Mouse (Mus musculus): ENCODE measurements at regions not wholly inside any gene's neighbourhood (a gene's known extent, or its start where the extent isn't known, plus 50 kb on each side); places are given as distances from the start of the nearest gene placed in this dataset.
"Not testable (repeated sequence)": the region's sequence is repeated elsewhere in the genome, so short reads cannot be mapped to it uniquely, and the experiment has no call there.

- Histone ChIP-seq H3K9me3 (no peaks in the 10 kb centered on the region), H3K27ac (no peak overlapping the region), H3K9ac (no peak overlapping the region), H3K27me3 (replicated peaks) (no peaks in the 10 kb centered on the region), H3K4me3 (no peak overlapping the region), H3K36me3 (no peaks in the 10 kb centered on the region), H3K4me1 (no peaks in the 10 kb centered on the region), H3K4me2 (replicated peaks) (no peak overlapping the region)
- 25% methylated on average over 3 of the region's 3 CpGs for WGBS
- ATAC-seq (ENCODE audit: low FRiP score, low read depth), result peak; percentile 84
Observed at GRCm38 (mm10) chr3:17592463-17592862, 355.7 kb upstream of the Cypt12 start.

- no peaks in the 10 kb centered on the region for H3K4me1 ChIP-seq
- no peak overlapping the region for H3K4me3 ChIP-seq
- 79% methylated on average over 2 of the region's 2 CpGs for WGBS
- H3K27me3 ChIP-seq (replicated peaks), result no peaks in the 10 kb centered on the region
- H3K9me3 ChIP-seq, result no peaks in the 10 kb centered on the region
- no peak overlapping the region for H3K9ac ChIP-seq
- no peak overlapping the region for H3K27ac ChIP-seq
- H3K4me2 ChIP-seq (replicated peaks), result no peak overlapping the region
- no peaks in the 10 kb centered on the region for H3K36me3 ChIP-seq
- no peak for ATAC-seq (ENCODE audit: low FRiP score, low read depth)
Observed at GRCm38 (mm10) chr3:17596365-17596764, 351.8 kb upstream of the Cypt12 start.

- Histone ChIP-seq H3K4me3 (no peak overlapping the region), H3K9me3 (no peaks in the 10 kb centered on the region), H3K9ac (no peak overlapping the region), H3K27ac (no peak overlapping the region), H3K4me1 (no peaks in the 10 kb centered on the region), H3K36me3 (no peaks in the 10 kb centered on the region), H3K27me3 (replicated peaks) (no peaks in the 10 kb centered on the region), H3K4me2 (replicated peaks) (no peak overlapping the region)
- ATAC-seq (ENCODE audit: low FRiP score, low read depth), result no peak
- 92% methylated on average over 1 of the region's 1 CpGs for WGBS
Observed at GRCm38 (mm10) chr3:17613486-17613885, 334.7 kb upstream of the Cypt12 start.

- Histone ChIP-seq H3K9me3 (no peaks in the 10 kb centered on the region), H3K9ac (no peak overlapping the region), H3K4me2 (replicated peaks) (no peak overlapping the region), H3K4me3 (no peak overlapping the region), H3K36me3 (no peaks in the 10 kb centered on the region), H3K4me1 (no peaks in the 10 kb centered on the region), H3K27ac (no peak overlapping the region), H3K27me3 (replicated peaks) (no peaks in the 10 kb centered on the region)
- ATAC-seq (ENCODE audit: low FRiP score, low read depth), result peak; percentile 80
- whole genome bisulfite sequencing, result 52% methylated on average over 2 of the region's 2 CpGs
Observed at GRCm38 (mm10) chr3:17616439-17617070, 331.7 kb upstream of the Cypt12 start.

- H3K4me3 ChIP-seq, result no peak overlapping the region
- H3K9ac ChIP-seq, result no peak overlapping the region
- no peaks in the 10 kb centered on the region for H3K27me3 ChIP-seq (replicated peaks)
- WGBS, result 24% methylated on average over 2 of the region's 2 CpGs
- H3K36me3 ChIP-seq, result no peaks in the 10 kb centered on the region
- no peak overlapping the region; the same call in 1 of the 2 replicates for H3K4me2 ChIP-seq (replicated peaks)
- H3K27ac ChIP-seq, result no peak overlapping the region; the same call in 1 of the 2 replicates
- peak; percentile 55 for ATAC-seq (ENCODE audit: low FRiP score, low read depth)
- H3K4me1 ChIP-seq, result no peaks in the 10 kb centered on the region
- no peaks in the 10 kb centered on the region for H3K9me3 ChIP-seq
Observed at GRCm38 (mm10) chr3:17619489-17619888, 328.7 kb upstream of the Cypt12 start.

- H3K9me3 ChIP-seq, result no peaks in the 10 kb centered on the region
- H3K36me3 ChIP-seq, result no peaks in the 10 kb centered on the region
- no peaks in the 10 kb centered on the region for H3K27me3 ChIP-seq (replicated peaks)
- 32% methylated on average over 2 of the region's 2 CpGs for WGBS
- peak; percentile 90 for ATAC-seq (ENCODE audit: low FRiP score, low read depth)
- no peak overlapping the region for H3K9ac ChIP-seq
- no peak overlapping the region for H3K4me3 ChIP-seq
- H3K4me2 ChIP-seq (replicated peaks), result no peak overlapping the region; the same call in 1 of the 2 replicates
- H3K27ac ChIP-seq, result no peak overlapping the region; the same call in 1 of the 2 replicates
- no peaks in the 10 kb centered on the region for H3K4me1 ChIP-seq
Observed at GRCm38 (mm10) chr3:17619890-17620289, 328.3 kb upstream of the Cypt12 start.

GRCm38 (mm10) chr3:17620398-17620797, 327.8 kb upstream of the Cypt12 start:
- H3K4me3 ChIP-seq, result no peak overlapping the region
- no peaks in the 10 kb centered on the region for H3K27me3 ChIP-seq (replicated peaks)
- H3K9ac ChIP-seq, result no peak overlapping the region
- H3K27ac ChIP-seq, result no peak overlapping the region
- H3K4me2 ChIP-seq (replicated peaks), result no peak overlapping the region
- H3K36me3 ChIP-seq, result no peaks in the 10 kb centered on the region
- WGBS, result 81% methylated on average over 2 of the region's 2 CpGs
- no peak for ATAC-seq (ENCODE audit: low FRiP score, low read depth)
- H3K9me3 ChIP-seq, result no peaks in the 10 kb centered on the region
- H3K4me1 ChIP-seq, result no peaks in the 10 kb centered on the region

GRCm38 (mm10) chr3:17632484-17632883, 315.7 kb upstream of the Cypt12 start:
- no peaks in the 10 kb centered on the region for H3K36me3 ChIP-seq
- WGBS, result 87% methylated on average over 3 of the region's 3 CpGs
- no peak for ATAC-seq (ENCODE audit: low FRiP score, low read depth)
- H3K27ac ChIP-seq, result no peak overlapping the region
- no peaks in the 10 kb centered on the region for H3K9me3 ChIP-seq
- H3K4me1 ChIP-seq, result no peaks in the 10 kb centered on the region
- no peak overlapping the region for H3K4me3 ChIP-seq
- H3K4me2 ChIP-seq (replicated peaks), result no peak overlapping the region
- H3K27me3 ChIP-seq (replicated peaks), result no peaks in the 10 kb centered on the region
- no peak overlapping the region for H3K9ac ChIP-seq

GRCm38 (mm10) chr3:17636276-17636675, 311.9 kb upstream of the Cypt12 start:
- no peaks in the 10 kb centered on the region for H3K27me3 ChIP-seq (replicated peaks)
- H3K27ac ChIP-seq, result no peak overlapping the region
- H3K4me2 ChIP-seq (replicated peaks), result no peak overlapping the region
- no peaks in the 10 kb centered on the region for H3K9me3 ChIP-seq
- no peaks in the 10 kb centered on the region for H3K36me3 ChIP-seq
- H3K4me3 ChIP-seq, result no peak overlapping the region
- no peaks in the 10 kb centered on the region for H3K4me1 ChIP-seq
- H3K9ac ChIP-seq, result no peak overlapping the region
- ATAC-seq (ENCODE audit: low FRiP score, low read depth), result no peak

- not testable (repeated sequence) for H3K36me3 ChIP-seq, H3K9me3 ChIP-seq
- WGBS, result 83% methylated on average over 2 of the region's 2 CpGs
Observed at GRCm38 (mm10) chr3:17659988-17660387, 288.2 kb upstream of the Cypt12 start.

GRCm38 (mm10) chr3:17661987-17662386, 286.2 kb upstream of the Cypt12 start:
- no peak overlapping the region for H3K4me3 ChIP-seq
- H3K27ac ChIP-seq, result no peak overlapping the region
- H3K36me3 ChIP-seq, result no peaks in the 10 kb centered on the region
- no peak for ATAC-seq (ENCODE audit: low FRiP score, low read depth)
- H3K27me3 ChIP-seq (replicated peaks), result no peaks in the 10 kb centered on the region
- WGBS, result 89% methylated on average over 1 of the region's 1 CpGs
- no peak overlapping the region for H3K9ac ChIP-seq
- H3K9me3 ChIP-seq, result no peaks in the 10 kb centered on the region
- no peak overlapping the region for H3K4me2 ChIP-seq (replicated peaks)
- no peaks in the 10 kb centered on the region for H3K4me1 ChIP-seq

More at GRCm38 (mm10) chr3:17659988-17660387, 288.2 kb upstream of the Cypt12 start:
- not testable (repeated sequence) for ATAC-seq (ENCODE audit: low FRiP score, low read depth); H3K27ac ChIP-seq; H3K4me2 ChIP-seq (replicated peaks); H3K4me3 ChIP-seq; H3K4me1 ChIP-seq; H3K9ac ChIP-seq; H3K27me3 ChIP-seq (replicated peaks)

- Histone ChIP-seq H3K4me2 (replicated peaks) (no peak overlapping the region), H3K4me3 (no peak overlapping the region), H3K27ac (no peak overlapping the region), H3K27me3 (replicated peaks) (no peaks in the 10 kb centered on the region), H3K9ac (no peak overlapping the region), H3K4me1 (no peaks in the 10 kb centered on the region), H3K9me3 (no peaks in the 10 kb centered on the region), H3K36me3 (no peaks in the 10 kb centered on the region)
- no peak for ATAC-seq (ENCODE audit: low FRiP score, low read depth)
- WGBS, result 82% methylated on average over 1 of the region's 1 CpGs
Observed at GRCm38 (mm10) chr3:17667016-17667415, 281.2 kb upstream of the Cypt12 start.

GRCm38 (mm10) chr3:17668839-17669238, 279.4 kb upstream of the Cypt12 start:
- WGBS, result 88% methylated on average over 2 of the region's 2 CpGs
- Histone ChIP-seq H3K9ac (no peak overlapping the region), H3K27me3 (replicated peaks) (no peaks in the 10 kb centered on the region), H3K9me3 (no peaks in the 10 kb centered on the region), H3K4me1 (no peaks in the 10 kb centered on the region), H3K4me3 (no peak overlapping the region), H3K4me2 (replicated peaks) (no peak overlapping the region), H3K36me3 (no peaks in the 10 kb centered on the region), H3K27ac (no peak overlapping the region)
- no peak for ATAC-seq (ENCODE audit: low FRiP score, low read depth)
